Mouse (Mus musculus): ENCODE data around the gene Guca1b. TPM values are rescaled to one million over a fixed set of nuclear protein-coding genes. Genes with fewer than 3 reads are reported as not detected.

Gene Guca1b
- polyA plus RNA-seq, 1 experiment from 2014 or later: 0.37 TPM

- Histone ChIP-seq H3K9me3 (ENCODE audit: control insufficient read depth, low read length) (no peaks in the 10 kb centered on the region), H3K4me3 (ENCODE audit: low read depth, low read length) (no peak overlapping the region), H3K27ac (ENCODE audit: low read depth) (no peak overlapping the region), H3K4me1 (replicated peaks; ENCODE audit: control insufficient read depth, insufficient read depth, low read length) (peaks cover 4% of the 10 kb centered on the region; the same call in 1 of the 2 replicates), H3K4me2 (ENCODE audit: low read length) (no peak overlapping the region), H3K36me3 (ENCODE audit: control insufficient read depth, insufficient read depth, low read length) (no peaks in the 10 kb centered on the region), H3K27me3 (replicated peaks; ENCODE audit: control insufficient read depth, insufficient read depth, low read length) (no peaks in the 10 kb centered on the region), H3K9ac (ENCODE audit: low read length) (no peak overlapping the region)
- ATAC-seq (replicated peaks; ENCODE audit: low FRiP score, low TSS enrichment, low read depth): no peak
- 55% methylated on average over 6 of the region's 6 CpGs for WGBS
- DNase-seq (ENCODE audit: low spot score): no peak
These were observed 39.0 kb downstream of the Guca1b start for GRCm38 (mm10) chr17:47424186-47424585.

- 70% methylated on average over 6 of the region's 6 CpGs for WGBS
- H3K27me3 ChIP-seq (replicated peaks; ENCODE audit: control insufficient read depth, insufficient read depth, low read length): no peaks in the 10 kb centered on the region
- no peak for ATAC-seq (replicated peaks; ENCODE audit: low FRiP score, low TSS enrichment, low read depth)
These were observed 42.1 kb downstream of the Guca1b start for GRCm38 (mm10) chr17:47427316-47427715.

GRCm38 (mm10) chr17:47428831-47429304, 43.7 kb downstream of the Guca1b start:
- DNase-seq (ENCODE audit: low spot score) (peak; percentile 77), ATAC-seq (replicated peaks; ENCODE audit: low FRiP score, low TSS enrichment, low read depth) (peak; percentile 61)
- H3K4me3 ChIP-seq (ENCODE audit: low read depth, low read length): no peak overlapping the region
- no peak overlapping the region for H3K27ac ChIP-seq (ENCODE audit: low read depth)
- WGBS: 12% methylated on average over 8 of the region's 8 CpGs
- H3K4me2 ChIP-seq (ENCODE audit: low read length): 0 out of 2 replicates have a peak overlapping the region, but pooled peaks have one; percentile 11
- no peaks in the 10 kb centered on the region for H3K9me3 ChIP-seq (ENCODE audit: control insufficient read depth, low read length)
- no peaks in the 10 kb centered on the region for H3K27me3 ChIP-seq (replicated peaks; ENCODE audit: control insufficient read depth, insufficient read depth, low read length)
- peaks cover 4% of the 10 kb centered on the region; the same call in 1 of the 2 replicates for H3K4me1 ChIP-seq (replicated peaks; ENCODE audit: control insufficient read depth, insufficient read depth, low read length)
- no peaks in the 10 kb centered on the region for H3K36me3 ChIP-seq (ENCODE audit: control insufficient read depth, insufficient read depth, low read length)
- H3K9ac ChIP-seq (ENCODE audit: low read length): no peak overlapping the region

More at GRCm38 (mm10) chr17:47427316-47427715, 42.1 kb downstream of the Guca1b start:
- Histone ChIP-seq H3K4me2 (ENCODE audit: low read length) (no peak overlapping the region), H3K9ac (ENCODE audit: low read length) (no peak overlapping the region), H3K4me1 (replicated peaks; ENCODE audit: control insufficient read depth, insufficient read depth, low read length) (peaks cover 4% of the 10 kb centered on the region; the same call in 1 of the 2 replicates), H3K4me3 (ENCODE audit: low read depth, low read length) (no peak overlapping the region), H3K9me3 (ENCODE audit: control insufficient read depth, low read length) (no peaks in the 10 kb centered on the region), H3K36me3 (ENCODE audit: control insufficient read depth, insufficient read depth, low read length) (no peaks in the 10 kb centered on the region), H3K27ac (ENCODE audit: low read depth) (no peak overlapping the region)
- no peak for DNase-seq (ENCODE audit: low spot score)

- peaks cover 4% of the 10 kb centered on the region; the same call in 1 of the 2 replicates for H3K4me1 ChIP-seq (replicated peaks; ENCODE audit: control insufficient read depth, insufficient read depth, low read length)
- DNase-seq (ENCODE audit: low spot score): no peak
- WGBS: 71% methylated on average over 5 of the region's 5 CpGs
These were observed 45.6 kb downstream of the Guca1b start for GRCm38 (mm10) chr17:47430815-47431214.

GRCm38 (mm10) chr17:47436156-47436906, 51.1 kb downstream of the Guca1b start, which contains the start of gene AI661453:
TSS of gene AI661453 (plus strand) at chr17:47436615.
- peaks cover 21% of the 10 kb centered on the region for H3K4me1 ChIP-seq (replicated peaks; ENCODE audit: control insufficient read depth, insufficient read depth, low read length)
- 1% methylated on average over 38 of the region's 45 CpGs for WGBS
- H3K4me3 ChIP-seq (ENCODE audit: low read depth, low read length): peak within 1 kb of the TSS; percentile 46
- H3K27me3 ChIP-seq (replicated peaks; ENCODE audit: control insufficient read depth, insufficient read depth, low read length): peaks cover 21% of the 10 kb centered on the region
- peak; percentile 82 for DNase-seq (ENCODE audit: low spot score)
- peak within 1 kb of the TSS; percentile 23; the same call in 1 of the 2 replicates for H3K27ac ChIP-seq (ENCODE audit: low read depth)
- peak; percentile 85 for ATAC-seq (replicated peaks; ENCODE audit: low FRiP score, low TSS enrichment, low read depth)
- no peaks in the 10 kb centered on the region for H3K36me3 ChIP-seq (ENCODE audit: control insufficient read depth, insufficient read depth, low read length)
- H3K9me3 ChIP-seq (ENCODE audit: control insufficient read depth, low read length): no peaks in the 10 kb centered on the region
- peak within 1 kb of the TSS; percentile 55 for H3K9ac ChIP-seq (ENCODE audit: low read length)
- peak within 1 kb of the TSS; percentile 70 for H3K4me2 ChIP-seq (ENCODE audit: low read length)

More at GRCm38 (mm10) chr17:47430815-47431214, 45.6 kb downstream of the Guca1b start:
- H3K9me3 ChIP-seq (ENCODE audit: control insufficient read depth, low read length): no peaks in the 10 kb centered on the region
- H3K27me3 ChIP-seq (replicated peaks; ENCODE audit: control insufficient read depth, insufficient read depth, low read length): no peaks in the 10 kb centered on the region
- H3K36me3 ChIP-seq (ENCODE audit: control insufficient read depth, insufficient read depth, low read length): no peaks in the 10 kb centered on the region
- H3K4me2 ChIP-seq (ENCODE audit: low read length): no peak overlapping the region
- no peak for ATAC-seq (replicated peaks; ENCODE audit: low FRiP score, low TSS enrichment, low read depth)
- H3K27ac ChIP-seq (ENCODE audit: low read depth): no peak overlapping the region
- H3K9ac ChIP-seq (ENCODE audit: low read length): no peak overlapping the region
- H3K4me3 ChIP-seq (ENCODE audit: low read depth, low read length): no peak overlapping the region

- Histone ChIP-seq H3K9ac (ENCODE audit: low read length) (peak within 1 kb of the TSS; percentile 55), H3K4me1 (replicated peaks; ENCODE audit: control insufficient read depth, insufficient read depth, low read length) (peaks cover 26% of the 10 kb centered on the region), H3K27me3 (replicated peaks; ENCODE audit: control insufficient read depth, insufficient read depth, low read length) (peaks cover 21% of the 10 kb centered on the region), H3K4me2 (ENCODE audit: low read length) (peak within 1 kb of the TSS; percentile 70), H3K27ac (ENCODE audit: low read depth) (peak within 1 kb of the TSS; percentile 23; the same call in 1 of the 2 replicates), H3K36me3 (ENCODE audit: control insufficient read depth, insufficient read depth, low read length) (no peaks in the 10 kb centered on the region), H3K4me3 (ENCODE audit: low read depth, low read length) (peak within 1 kb of the TSS; percentile 46), H3K9me3 (ENCODE audit: control insufficient read depth, low read length) (no peaks in the 10 kb centered on the region)
- ATAC-seq (replicated peaks; ENCODE audit: low FRiP score, low TSS enrichment, low read depth) (no peak), DNase-seq (ENCODE audit: low spot score) (no peak)
- WGBS: 5% methylated on average over 25 of the region's 25 CpGs
These were observed 51.8 kb downstream of the Guca1b start, which contains the start of gene 1700001C19Rik for GRCm38 (mm10) chr17:47436907-47437547. TSS of gene 1700001C19Rik (minus strand) at chr17:47437376.

- no peak for DNase-seq (ENCODE audit: low spot score)
- H3K4me3 ChIP-seq (ENCODE audit: low read depth, low read length): no peak overlapping the region
- peaks cover 26% of the 10 kb centered on the region for H3K4me1 ChIP-seq (replicated peaks; ENCODE audit: control insufficient read depth, insufficient read depth, low read length)
- H3K9me3 ChIP-seq (ENCODE audit: control insufficient read depth, low read length): no peaks in the 10 kb centered on the region
- H3K36me3 ChIP-seq (ENCODE audit: control insufficient read depth, insufficient read depth, low read length): no peaks in the 10 kb centered on the region
- no peak overlapping the region for H3K9ac ChIP-seq (ENCODE audit: low read length)
- peak overlapping the region; percentile 70 for H3K4me2 ChIP-seq (ENCODE audit: low read length)
- ATAC-seq (replicated peaks; ENCODE audit: low FRiP score, low TSS enrichment, low read depth): no peak
- 51% methylated on average over 6 of the region's 6 CpGs for WGBS
- H3K27me3 ChIP-seq (replicated peaks; ENCODE audit: control insufficient read depth, insufficient read depth, low read length): peaks cover 21% of the 10 kb centered on the region
- peak overlapping the region; percentile 51; the same call in 1 of the 2 replicates for H3K27ac ChIP-seq (ENCODE audit: low read depth)
These were observed 53.4 kb downstream of the Guca1b start for GRCm38 (mm10) chr17:47438611-47439010.

GRCm38 (mm10) chr17:47439396-47440028, 54.3 kb downstream of the Guca1b start:
- Histone ChIP-seq H3K4me1 (replicated peaks; ENCODE audit: control insufficient read depth, insufficient read depth, low read length) (peaks cover 26% of the 10 kb centered on the region), H3K4me3 (ENCODE audit: low read depth, low read length) (no peak overlapping the region), H3K9me3 (ENCODE audit: control insufficient read depth, low read length) (no peaks in the 10 kb centered on the region), H3K9ac (ENCODE audit: low read length) (no peak overlapping the region), H3K4me2 (ENCODE audit: low read length) (peak overlapping the region; percentile 70; the same call in 1 of the 2 replicates), H3K27me3 (replicated peaks; ENCODE audit: control insufficient read depth, insufficient read depth, low read length) (peaks cover 21% of the 10 kb centered on the region), H3K27ac (ENCODE audit: low read depth) (peak overlapping the region; percentile 51), H3K36me3 (ENCODE audit: control insufficient read depth, insufficient read depth, low read length) (no peaks in the 10 kb centered on the region)
- ATAC-seq (replicated peaks; ENCODE audit: low FRiP score, low TSS enrichment, low read depth): 0 out of 2 replicates have a peak, but pooled peaks have one; percentile 18
- WGBS: 45% methylated on average over 9 of the region's 9 CpGs
- DNase-seq (ENCODE audit: low spot score): peak; percentile 72
